Mouse (Mus musculus) stomach, embryonic 16.5 days (tissue): ENCODE results near the gene Tulp2. TPM values are rescaled to one million over a fixed set of nuclear protein-coding genes. Genes with fewer than 3 reads are reported as not detected.

Source experiments
- ATAC-seq: fragments of 200-750 bp; cut with Nextera tagmentation; 2 replicates; pipeline ENCODE4 v1.8.0; 2017; ENCODE audit warnings: moderate number of reproducible peaks, moderate TSS enrichment; ENCODE audit not compliant: insufficient read depth, low FRiP score
- H3K27ac ChIP-seq: fragments of 300-500 bp; sonication (generic); 2 replicates; pipeline ENCODE4 v1.5.1; 2014; ENCODE audit warnings: low read length
- H3K27me3 ChIP-seq: fragments of 300-500 bp; sonication (generic); 2 replicates; pipeline ENCODE4 v1.6.1; 2014; ENCODE audit warnings: low read length, control low read depth, mixed read lengths; ENCODE audit not compliant: control insufficient read depth, insufficient read depth
- H3K36me3 ChIP-seq: fragments of 300-500 bp; sonication (generic); 2 replicates; pipeline ENCODE4 v1.6.1; 2014; ENCODE audit warnings: low read length; ENCODE audit not compliant: control insufficient read depth, insufficient read depth
- H3K4me1 ChIP-seq: fragments of 300-500 bp; sonication (generic); 2 replicates; pipeline ENCODE4 v1.6.1; 2014; ENCODE audit warnings: low read length, control low read depth, mixed read lengths; ENCODE audit not compliant: control insufficient read depth, insufficient read depth
- H3K4me2 ChIP-seq: fragments of 300-500 bp; sonication (generic); 2 replicates; pipeline ENCODE4 v1.6.1; 2014; ENCODE audit warnings: low read depth, low read length, mixed read lengths
- H3K4me3 ChIP-seq: fragments of 300-500 bp; sonication (generic); replicated peaks from 2 replicates; pipeline ENCODE4 v1.5.1; 2014; ENCODE audit warnings: mild to moderate bottlenecking, low read length
- H3K9ac ChIP-seq: fragments of 300-500 bp; sonication (generic); 2 replicates; pipeline ENCODE4 v1.6.1; 2014; ENCODE audit warnings: low read length
- H3K9me3 ChIP-seq: fragments of 300-500 bp; sonication (generic); replicated peaks from 2 replicates; pipeline ENCODE4 v1.6.1; 2016; ENCODE audit warnings: low read length, control low read depth; ENCODE audit not compliant: control insufficient read depth
- WGBS: fragments of 180-500 bp; shearing (Covaris S2); extraction: QIAGEN DNeasy Blood & Tissue Kit; methylation state at CpG from one replicate; pipeline ENCODE4 v1.1.7; 2014; 5-methylcytosine and 5-hydroxymethylcytosine counted together
- polyA plus RNA-seq: library from polyadenylated mRNA; unstranded; fragments of >200 nt; fragmentation: Nextera tagmentation; extraction: Ambion mirVana; gene quantifications from 2 replicates; pipeline ENCODE4 v1.2.1, GENCODE M21; 2015

The Tulp2 gene
- polyA plus RNA-seq, 1 experiment from 2014 or later = 1.5 TPM

- ATAC-seq = no peak
- no peak overlapping the region for H3K27ac ChIP-seq
- H3K4me3 ChIP-seq = no peak overlapping the region
- no peaks in the 10 kb centered on the region for H3K9me3 ChIP-seq
- peaks cover 13% of the 10 kb centered on the region for H3K4me1 ChIP-seq
- WGBS = 73% methylated on average over 7 of the region's 7 CpGs
- no peak overlapping the region for H3K9ac ChIP-seq
- H3K27me3 ChIP-seq = no peaks in the 10 kb centered on the region
- H3K4me2 ChIP-seq = no peak overlapping the region
- peaks cover 8% of the 10 kb centered on the region; the same call in 1 of the 2 replicates for H3K36me3 ChIP-seq
Measured at GRCm38 (mm10) chr7:45489578-45489977, 7.9 kb downstream of the Tulp2 start.

GRCm38 (mm10) chr7:45490822-45491221 lies 9.1 kb downstream of the Tulp2 start:
- peak overlapping the region; percentile 22; the same call in 1 of the 2 replicates for H3K4me2 ChIP-seq
- no peaks in the 10 kb centered on the region for H3K27me3 ChIP-seq
- no peak overlapping the region for H3K4me3 ChIP-seq
- 39% methylated on average over 9 of the region's 9 CpGs for WGBS
- no peaks in the 10 kb centered on the region for H3K9me3 ChIP-seq
- H3K4me1 ChIP-seq = peaks cover 13% of the 10 kb centered on the region
- no peak overlapping the region for H3K9ac ChIP-seq
- peak overlapping the region; percentile 15 for H3K27ac ChIP-seq
- peaks cover 14% of the 10 kb centered on the region; the same call in 1 of the 2 replicates for H3K36me3 ChIP-seq
- ATAC-seq = no peak

GRCm38 (mm10) chr7:45491264-45491663 lies 9.6 kb downstream of the Tulp2 start:
- Histone ChIP-seq H3K4me2 (peak overlapping the region; percentile 22; the same call in 1 of the 2 replicates), H3K9ac (no peak overlapping the region), H3K27ac (peak overlapping the region; percentile 15)

GRCm38 (mm10) chr7:45492225-45492844 lies 10.7 kb downstream of the Tulp2 start:
- no peak for ATAC-seq
- H3K9me3 ChIP-seq = no peaks in the 10 kb centered on the region
- H3K4me3 ChIP-seq = no peak overlapping the region
- no peak overlapping the region for H3K9ac ChIP-seq
- H3K36me3 ChIP-seq = peaks cover 14% of the 10 kb centered on the region; the same call in 1 of the 2 replicates
- H3K4me1 ChIP-seq = peaks cover 13% of the 10 kb centered on the region
- 90% methylated on average over 8 of the region's 8 CpGs for WGBS
- H3K27me3 ChIP-seq = no peaks in the 10 kb centered on the region
- H3K4me2 ChIP-seq = no peak overlapping the region
- H3K27ac ChIP-seq = peak overlapping the region; percentile 40; the same call in 1 of the 2 replicates

More at GRCm38 (mm10) chr7:45491264-45491663, 9.6 kb downstream of the Tulp2 start:
- H3K27me3 ChIP-seq = no peaks in the 10 kb centered on the region
- H3K4me1 ChIP-seq = peaks cover 13% of the 10 kb centered on the region
- WGBS = 15% methylated on average over 3 of the region's 3 CpGs
- no peaks in the 10 kb centered on the region for H3K9me3 ChIP-seq
- H3K36me3 ChIP-seq = peaks cover 14% of the 10 kb centered on the region; the same call in 1 of the 2 replicates
- 0 out of 2 replicates have a peak, but pooled peaks have one; percentile 37 for ATAC-seq
- no peak overlapping the region for H3K4me3 ChIP-seq

GRCm38 (mm10) chr7:45492951-45493350 lies 11.3 kb downstream of the Tulp2 start:
- Histone ChIP-seq H3K4me1 (peaks cover 13% of the 10 kb centered on the region), H3K4me3 (no peak overlapping the region), H3K27me3 (no peaks in the 10 kb centered on the region), H3K4me2 (no peak overlapping the region), H3K9me3 (no peaks in the 10 kb centered on the region), H3K9ac (no peak overlapping the region), H3K36me3 (peaks cover 19% of the 10 kb centered on the region; the same call in 1 of the 2 replicates), H3K27ac (peak overlapping the region; percentile 8; the same call in 1 of the 2 replicates)
- 87% methylated on average over 5 of the region's 5 CpGs for WGBS
- ATAC-seq = no peak

- Histone ChIP-seq H3K9me3 (no peaks in the 10 kb centered on the region), H3K27me3 (no peaks in the 10 kb centered on the region), H3K9ac (no peak overlapping the region), H3K4me2 (no peak overlapping the region), H3K4me3 (no peak overlapping the region), H3K4me1 (peaks cover 13% of the 10 kb centered on the region), H3K36me3 (peaks cover 28% of the 10 kb centered on the region; the same call in 1 of the 2 replicates), H3K27ac (no peak overlapping the region)
- ATAC-seq = no peak
- 84% methylated on average over 9 of the region's 9 CpGs for WGBS
Measured at GRCm38 (mm10) chr7:45494548-45494947, 12.9 kb downstream of the Tulp2 start.

- H3K4me3 ChIP-seq = no peak overlapping the region
- WGBS = 95% methylated on average over 6 of the region's 6 CpGs
- no peaks in the 10 kb centered on the region for H3K9me3 ChIP-seq
- no peak overlapping the region for H3K9ac ChIP-seq
- no peak overlapping the region for H3K27ac ChIP-seq
- H3K27me3 ChIP-seq = no peaks in the 10 kb centered on the region
- H3K4me2 ChIP-seq = no peak overlapping the region
- no peaks in the 10 kb centered on the region for H3K4me1 ChIP-seq
- H3K36me3 ChIP-seq = peaks cover 25% of the 10 kb centered on the region; the same call in 1 of the 2 replicates
- ATAC-seq = no peak
Measured at GRCm38 (mm10) chr7:45498427-45498826, 16.8 kb downstream of the Tulp2 start.

- Histone ChIP-seq H3K4me1 (peaks cover 23% of the 10 kb centered on the region), H3K36me3 (no peaks in the 10 kb centered on the region), H3K4me2 (no peak overlapping the region), H3K9ac (no peak overlapping the region), H3K27ac (no peak overlapping the region), H3K4me3 (no peak overlapping the region), H3K9me3 (no peaks in the 10 kb centered on the region), H3K27me3 (no peaks in the 10 kb centered on the region)
- 81% methylated on average over 6 of the region's 6 CpGs for WGBS
- 0 out of 2 replicates have a peak, but pooled peaks have one; percentile 19 for ATAC-seq
Measured at GRCm38 (mm10) chr7:45507583-45507982, 25.9 kb downstream of the Tulp2 start.

- H3K36me3 ChIP-seq = no peaks in the 10 kb centered on the region
- no peak for ATAC-seq
- H3K27ac ChIP-seq = peak overlapping the region; percentile 36
- H3K4me1 ChIP-seq = peaks cover 23% of the 10 kb centered on the region
- H3K4me2 ChIP-seq = peak overlapping the region; percentile 98
- H3K27me3 ChIP-seq = no peaks in the 10 kb centered on the region
- peak overlapping the region; percentile 87; the same call in 1 of the 2 replicates for H3K9ac ChIP-seq
- no peaks in the 10 kb centered on the region for H3K9me3 ChIP-seq
- peak overlapping the region; percentile 86 for H3K4me3 ChIP-seq
- 83% methylated on average over 6 of the region's 6 CpGs for WGBS
Measured at GRCm38 (mm10) chr7:45508561-45508960, 26.9 kb downstream of the Tulp2 start.
